Mouse (Mus musculus) hindbrain, postnatal 0 days (tissue): ENCODE data around the gene Dicer1. TPM values are rescaled to one million over a fixed set of nuclear protein-coding genes. Genes with fewer than 3 reads are reported as not detected.

Experiments used
- ATAC-seq: fragments of 200-750 bp; cut with Nextera tagmentation; 2 replicates; pipeline ENCODE4 v1.8.0; 2017; ENCODE audit warnings: mild to moderate bottlenecking, moderate TSS enrichment, moderate library complexity
- DNase-seq: peaks from one replicate; pipeline ENCODE4 v3.0.0-alpha.2; 2015; ENCODE audit warnings: low spot score
- H3K27ac ChIP-seq: fragments of 300-500 bp; sonication (generic); 2 replicates; pipeline ENCODE4 v1.5.1; 2014; ENCODE audit warnings: mild to moderate bottlenecking
- H3K27me3 ChIP-seq: fragments of 300-500 bp; sonication (generic); 2 replicates; pipeline ENCODE4 v1.6.1; 2014; ENCODE audit warnings: low read length, mixed read lengths; ENCODE audit not compliant: insufficient read depth
- H3K36me3 ChIP-seq: fragments of 300-500 bp; sonication (generic); 2 replicates; pipeline ENCODE4 v1.6.1; 2014; ENCODE audit warnings: low read length, mixed read lengths; ENCODE audit not compliant: insufficient read depth
- H3K4me1 ChIP-seq: fragments of 300-500 bp; sonication (generic); 2 replicates; pipeline ENCODE4 v1.6.1; 2014; ENCODE audit warnings: antibody characterized with exemption, low read length, mixed read lengths; ENCODE audit not compliant: insufficient read depth
- H3K4me2 ChIP-seq: fragments of 300-500 bp; sonication (generic); 2 replicates; pipeline ENCODE4 v1.6.1; 2014; ENCODE audit warnings: low read depth, mild to moderate bottlenecking, low read length, moderate library complexity, mixed read lengths
- H3K4me3 ChIP-seq: fragments of 300-500 bp; sonication (generic); 2 replicates; pipeline ENCODE4 v1.5.1; 2014; ENCODE audit warnings: low read length
- H3K9ac ChIP-seq: fragments of 300-500 bp; sonication (generic); replicated peaks from 2 replicates; pipeline ENCODE4 v1.6.1; 2014; ENCODE audit warnings: mild to moderate bottlenecking, low read length, moderate library complexity, mixed read lengths
- H3K9me3 ChIP-seq: fragments of 300-500 bp; sonication (generic); 2 replicates; pipeline ENCODE4 v1.6.1; 2016; ENCODE audit warnings: low read length, mixed read lengths
- CTCF ChIP-seq: IDR thresholded peaks from 2 replicates; pipeline ENCODE4 v1.5.1; 2016; ENCODE audit warnings: antibody characterized with exemption, control low read depth, low read depth
- WGBS: fragments of 180-500 bp; shearing (Covaris S2); extraction: QIAGEN DNeasy Blood & Tissue Kit; methylation state at CpG from one replicate; pipeline ENCODE4 v1.1.7; 2014; 5-methylcytosine and 5-hydroxymethylcytosine counted together
- polyA plus RNA-seq: library from polyadenylated mRNA; unstranded; fragments of >200 nt; fragmentation: Nextera tagmentation; extraction: Ambion mirVana; gene quantifications from 2 replicates; pipeline ENCODE4 v1.2.1, GENCODE M21; 2015
- total RNA-seq: library from RNA; depleted of rRNA; stranded (reverse); fragments of >200 nt; gene quantifications from 2 replicates; pipeline ENCODE4 v1.2.3, GENCODE M21; 2014

Gene Dicer1
- total and polyA plus RNA-seq, 2 experiments from 2014 or later: 26.5 to 27.4 TPM

DNA sequence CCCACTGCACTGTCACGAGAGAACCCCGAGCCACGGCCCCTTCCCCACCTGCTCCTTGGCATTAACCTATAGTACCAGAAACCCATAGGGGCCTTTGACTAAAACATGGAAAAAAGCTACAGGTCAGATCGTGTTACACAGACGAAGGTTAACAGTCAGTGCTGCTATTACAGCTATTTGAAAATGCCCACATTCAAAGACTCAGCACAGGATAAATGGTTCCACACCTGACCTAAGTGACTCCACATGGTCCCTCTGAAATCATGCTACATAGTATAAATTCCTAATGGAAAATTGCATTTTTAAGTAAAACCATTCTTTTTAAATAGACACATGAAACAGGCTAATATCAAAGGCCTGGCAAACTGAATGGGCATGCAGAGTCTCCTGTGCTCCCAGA is 35.3 kb downstream of the Dicer1 start:
- TF ChIP-seq CTCF: no peak
- Histone ChIP-seq H3K27me3 (no peaks in the 10 kb centered on the region), H3K4me2 (no peak overlapping the region), H3K36me3 (peaks cover 43% of the 10 kb centered on the region), H3K9me3 (no peaks in the 10 kb centered on the region), H3K27ac (no peak overlapping the region), H3K4me3 (no peak overlapping the region), H3K9ac (no peak overlapping the region), H3K4me1 (no peaks in the 10 kb centered on the region)
- DNase-seq: no peak
- WGBS: 90% methylated on average over 5 of the region's 5 CpGs
- no peak for ATAC-seq

GRCm38 (mm10) chr12:104715453-104715852 is 36.3 kb downstream of the Dicer1 start:
- no peak for TF ChIP-seq CTCF
- no peak for DNase-seq
- WGBS: 84% methylated on average over 5 of the region's 5 CpGs
- no peak for ATAC-seq
- Histone ChIP-seq H3K36me3 (peaks cover 46% of the 10 kb centered on the region), H3K4me1 (no peaks in the 10 kb centered on the region), H3K4me3 (no peak overlapping the region), H3K27me3 (no peaks in the 10 kb centered on the region), H3K9ac (no peak overlapping the region), H3K27ac (no peak overlapping the region), H3K9me3 (no peaks in the 10 kb centered on the region), H3K4me2 (no peak overlapping the region)

DNA sequence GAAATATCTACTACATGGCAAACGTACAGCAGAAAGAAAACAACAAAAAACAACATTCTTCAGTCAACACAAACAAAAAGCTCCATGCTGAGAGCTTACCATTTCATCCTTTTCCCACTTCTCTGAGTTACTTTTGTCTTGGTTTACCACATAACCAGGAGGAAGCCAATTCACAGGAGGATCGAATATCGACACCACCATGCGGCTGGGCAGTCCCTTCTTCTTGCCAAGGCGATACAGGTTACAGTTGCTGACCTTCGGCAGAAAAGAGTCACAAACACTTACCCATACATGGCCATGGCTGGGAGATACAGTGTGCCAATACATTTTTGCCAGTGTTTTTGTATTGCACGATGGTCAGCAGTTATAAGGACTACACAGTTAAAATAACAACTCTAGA is 51.5 kb downstream of the Dicer1 start:
- whole genome bisulfite sequencing: 66% methylated on average over 7 of the region's 7 CpGs
- ATAC-seq: no peak
- TF ChIP-seq CTCF: no peak
- H3K9ac ChIP-seq: no peak overlapping the region
- H3K27me3 ChIP-seq: no peaks in the 10 kb centered on the region
- H3K4me1 ChIP-seq: no peaks in the 10 kb centered on the region
- DNase-seq: no peak
- H3K4me3 ChIP-seq: no peak overlapping the region
- no peak overlapping the region for H3K27ac ChIP-seq
- H3K36me3 ChIP-seq: peaks cover 53% of the 10 kb centered on the region
- no peaks in the 10 kb centered on the region for H3K9me3 ChIP-seq
- H3K4me2 ChIP-seq: no peak overlapping the region

DNA sequence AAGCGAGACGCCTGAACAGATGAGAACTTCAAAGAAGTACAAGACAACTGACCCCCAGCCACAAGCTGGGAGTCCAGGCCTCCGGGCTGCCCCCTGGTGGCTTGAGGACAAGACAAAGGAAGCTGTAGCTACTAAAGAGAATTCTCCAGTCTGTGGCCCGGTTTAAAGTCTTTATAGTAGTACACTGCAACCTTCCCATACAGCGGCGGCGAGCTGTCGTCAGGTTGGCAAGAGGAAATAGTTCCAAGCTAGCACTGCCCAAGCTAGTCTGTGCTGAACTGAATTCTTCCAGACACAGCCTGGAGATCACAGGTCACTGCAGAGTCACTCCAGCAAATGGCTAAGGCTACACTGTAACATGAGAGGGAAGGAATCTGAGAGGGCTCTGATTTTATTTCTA is 52.0 kb downstream of the Dicer1 start:
- ATAC-seq (no peak), DNase-seq (peak; percentile 84)
- no peaks in the 10 kb centered on the region for H3K27me3 ChIP-seq
- no peak overlapping the region for H3K9ac ChIP-seq
- no peaks in the 10 kb centered on the region for H3K4me1 ChIP-seq
- WGBS: 44% methylated on average over 8 of the region's 8 CpGs
- H3K27ac ChIP-seq: no peak overlapping the region
- H3K4me3 ChIP-seq: no peak overlapping the region
- peak; percentile 73 for TF ChIP-seq CTCF
- no peak overlapping the region for H3K4me2 ChIP-seq
- no peaks in the 10 kb centered on the region for H3K9me3 ChIP-seq
- H3K36me3 ChIP-seq: peaks cover 50% of the 10 kb centered on the region

DNA sequence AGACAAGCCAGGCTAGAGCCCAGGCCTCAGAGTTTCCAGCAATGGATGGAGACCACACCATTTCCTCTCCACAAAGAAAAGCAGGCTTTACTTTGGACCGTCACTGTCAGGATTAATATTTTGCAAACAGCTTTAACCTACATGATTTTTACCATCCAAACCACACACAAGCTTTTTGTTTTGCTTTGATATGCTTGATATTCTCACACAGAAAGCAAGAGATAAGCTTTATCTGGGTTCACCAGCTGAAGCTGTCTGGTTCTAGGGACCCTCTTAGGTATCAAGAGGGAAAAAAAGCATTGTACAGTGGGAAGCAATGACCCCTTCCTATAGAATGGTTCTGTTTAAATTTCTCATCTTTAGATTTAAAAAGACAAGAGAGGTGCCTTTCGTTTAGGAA is 56.2 kb downstream of the Dicer1 start:
- Histone ChIP-seq H3K36me3 (peaks cover 23% of the 10 kb centered on the region; the same call in 1 of the 2 replicates), H3K27me3 (no peaks in the 10 kb centered on the region), H3K4me2 (no peak overlapping the region), H3K27ac (no peak overlapping the region), H3K4me3 (no peak overlapping the region), H3K9me3 (no peaks in the 10 kb centered on the region), H3K9ac (no peak overlapping the region), H3K4me1 (no peaks in the 10 kb centered on the region)
- TF ChIP-seq CTCF: no peak
- no peak for DNase-seq
- WGBS: 91% methylated on average over 2 of the region's 2 CpGs
- no peak for ATAC-seq

DNA sequence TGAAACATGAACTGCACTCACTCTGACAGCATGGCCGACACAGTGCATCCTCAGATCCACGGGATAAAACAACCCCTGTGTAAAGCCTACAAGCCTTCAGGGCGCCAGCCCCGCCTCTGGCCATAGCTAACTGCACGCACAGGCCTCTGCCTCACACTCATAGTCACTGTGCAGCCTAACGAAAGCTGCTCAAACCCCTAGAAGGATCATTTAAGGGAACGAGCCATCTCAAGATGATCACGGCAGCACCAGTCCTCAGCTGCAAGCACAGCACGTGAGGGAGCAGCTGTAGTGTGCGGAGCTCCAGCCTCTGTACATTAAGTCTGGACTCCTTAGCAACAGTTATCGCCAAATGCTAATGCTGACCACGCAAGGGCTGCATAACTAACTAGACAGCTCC is 58.9 kb downstream of the Dicer1 start:
- Histone ChIP-seq H3K4me2 (no peak overlapping the region), H3K4me3 (no peak overlapping the region), H3K9ac (no peak overlapping the region), H3K27me3 (no peaks in the 10 kb centered on the region), H3K4me1 (no peaks in the 10 kb centered on the region), H3K9me3 (no peaks in the 10 kb centered on the region), H3K27ac (no peak overlapping the region), H3K36me3 (peaks cover 23% of the 10 kb centered on the region; the same call in 1 of the 2 replicates)
- DNase-seq (peak; percentile 14), ATAC-seq (no peak)
- TF ChIP-seq CTCF: no peak
- WGBS: 55% methylated on average over 12 of the region's 12 CpGs

GRCm38 (mm10) chr12:104690412-104690811 is 61.3 kb downstream of the Dicer1 start:
- 76% methylated on average over 7 of the region's 7 CpGs for WGBS
- DNase-seq (no peak), ATAC-seq (no peak)
- Histone ChIP-seq H3K9me3 (no peaks in the 10 kb centered on the region), H3K27ac (no peak overlapping the region), H3K27me3 (no peaks in the 10 kb centered on the region), H3K4me2 (no peak overlapping the region), H3K4me1 (no peaks in the 10 kb centered on the region), H3K4me3 (no peak overlapping the region), H3K9ac (no peak overlapping the region), H3K36me3 (peaks cover 17% of the 10 kb centered on the region; the same call in 1 of the 2 replicates)
- no peak for TF ChIP-seq CTCF
